Mouse (Mus musculus): Measurements from ENCODE around the gene Bcl2l12. TPM values are rescaled to one million over a fixed set of nuclear protein-coding genes. Genes with fewer than 3 reads are reported as not detected.

Bcl2l12 gene
- polyA plus RNA-seq, 1 experiment from 2014 or later = 62.2 TPM

GRCm38 (mm10) chr7:44986192-44986878 is 12.2 kb downstream of the Bcl2l12 start, which contains the start of gene Prmt1:
Gene Prmt1 (minus strand): TSS chr7:44986568.
- peaks cover 22% of the 10 kb centered on the region for H3K4me1 ChIP-seq (ENCODE audit: control insufficient read depth, insufficient read depth, low read length)
- no peaks in the 10 kb centered on the region for H3K27me3 ChIP-seq (ENCODE audit: control insufficient read depth, insufficient read depth, low read length)
- peak within 1 kb of the TSS; percentile 65 for H3K4me2 ChIP-seq
- DNase-seq (ENCODE audit: low spot score, missing footprints) (peak; percentile 100), ATAC-seq (ENCODE audit: low FRiP score) (peak; percentile 95)
- H3K36me3 ChIP-seq (ENCODE audit: control insufficient read depth, insufficient read depth, low read length) = peaks cover 9% of the 10 kb centered on the region
- no peaks in the 10 kb centered on the region for H3K9me3 ChIP-seq (ENCODE audit: control insufficient read depth, low read length)
- peak within 1 kb of the TSS; percentile 97 for H3K4me3 ChIP-seq (ENCODE audit: low read depth, low read length)
- H3K27ac ChIP-seq (ENCODE audit: low read depth, low read length) = peak within 1 kb of the TSS; percentile 88
- under 1% methylated on average over 41 of the region's 42 CpGs for WGBS
- H3K9ac ChIP-seq (ENCODE audit: low read length) = peak within 1 kb of the TSS; percentile 99

GRCm38 (mm10) chr7:44985595-44986191 is 12.8 kb downstream of the Bcl2l12 start:
- DNase-seq (ENCODE audit: low spot score, missing footprints) (peak; percentile 96), ATAC-seq (ENCODE audit: low FRiP score) (peak; percentile 31)
- Histone ChIP-seq H3K36me3 (ENCODE audit: control insufficient read depth, insufficient read depth, low read length) (peaks cover 16% of the 10 kb centered on the region), H3K27ac (ENCODE audit: low read depth, low read length) (peak overlapping the region; percentile 88), H3K4me3 (ENCODE audit: low read depth, low read length) (peak overlapping the region; percentile 97), H3K27me3 (ENCODE audit: control insufficient read depth, insufficient read depth, low read length) (no peaks in the 10 kb centered on the region), H3K4me1 (ENCODE audit: control insufficient read depth, insufficient read depth, low read length) (peaks cover 22% of the 10 kb centered on the region), H3K9ac (ENCODE audit: low read length) (peak overlapping the region; percentile 99), H3K9me3 (ENCODE audit: control insufficient read depth, low read length) (no peaks in the 10 kb centered on the region), H3K4me2 (peak overlapping the region; percentile 65)
- WGBS = under 1% methylated on average over 44 of the region's 45 CpGs

GRCm38 (mm10) chr7:44984833-44985164 is 13.7 kb downstream of the Bcl2l12 start:
- Histone ChIP-seq H3K9me3 (ENCODE audit: control insufficient read depth, low read length) (no peaks in the 10 kb centered on the region), H3K27me3 (ENCODE audit: control insufficient read depth, insufficient read depth, low read length) (no peaks in the 10 kb centered on the region), H3K36me3 (ENCODE audit: control insufficient read depth, insufficient read depth, low read length) (peaks cover 24% of the 10 kb centered on the region), H3K4me3 (ENCODE audit: low read depth, low read length) (peak overlapping the region; percentile 97), H3K27ac (ENCODE audit: low read depth, low read length) (no peak overlapping the region), H3K4me2 (peak overlapping the region; percentile 65), H3K4me1 (ENCODE audit: control insufficient read depth, insufficient read depth, low read length) (peaks cover 22% of the 10 kb centered on the region), H3K9ac (ENCODE audit: low read length) (no peak overlapping the region)
- 53% methylated on average over 3 of the region's 3 CpGs for WGBS
- no peak for ATAC-seq (ENCODE audit: low FRiP score)
- DNase-seq (ENCODE audit: low spot score, missing footprints) = no peak

GRCm38 (mm10) chr7:44983944-44984832 is 14.3 kb downstream of the Bcl2l12 start:
- no peak overlapping the region for H3K27ac ChIP-seq (ENCODE audit: low read depth, low read length)
- peak overlapping the region; percentile 97 for H3K4me3 ChIP-seq (ENCODE audit: low read depth, low read length)
- H3K27me3 ChIP-seq (ENCODE audit: control insufficient read depth, insufficient read depth, low read length) = no peaks in the 10 kb centered on the region
- no peak for ATAC-seq (ENCODE audit: low FRiP score)
- H3K4me1 ChIP-seq (ENCODE audit: control insufficient read depth, insufficient read depth, low read length) = peaks cover 21% of the 10 kb centered on the region
- WGBS = 67% methylated on average over 7 of the region's 7 CpGs
- H3K36me3 ChIP-seq (ENCODE audit: control insufficient read depth, insufficient read depth, low read length) = peaks cover 28% of the 10 kb centered on the region
- peak overlapping the region; percentile 65 for H3K4me2 ChIP-seq
- peak overlapping the region; percentile 20 for H3K9ac ChIP-seq (ENCODE audit: low read length)
- H3K9me3 ChIP-seq (ENCODE audit: control insufficient read depth, low read length) = no peaks in the 10 kb centered on the region
- no peak for DNase-seq (ENCODE audit: low spot score, missing footprints)

GRCm38 (mm10) chr7:44983085-44983484 is 15.4 kb downstream of the Bcl2l12 start:
- no peak for ATAC-seq (ENCODE audit: low FRiP score)
- H3K4me1 ChIP-seq (ENCODE audit: control insufficient read depth, insufficient read depth, low read length) = peaks cover 12% of the 10 kb centered on the region
- no peak overlapping the region for H3K27ac ChIP-seq (ENCODE audit: low read depth, low read length)
- no peaks in the 10 kb centered on the region for H3K9me3 ChIP-seq (ENCODE audit: control insufficient read depth, low read length)
- H3K4me2 ChIP-seq = no peak overlapping the region
- no peaks in the 10 kb centered on the region for H3K27me3 ChIP-seq (ENCODE audit: control insufficient read depth, insufficient read depth, low read length)
- H3K36me3 ChIP-seq (ENCODE audit: control insufficient read depth, insufficient read depth, low read length) = peaks cover 39% of the 10 kb centered on the region
- H3K9ac ChIP-seq (ENCODE audit: low read length) = no peak overlapping the region
- no peak overlapping the region for H3K4me3 ChIP-seq (ENCODE audit: low read depth, low read length)
- DNase-seq (ENCODE audit: low spot score, missing footprints) = peak; percentile 99
- 41% methylated on average over 6 of the region's 6 CpGs for WGBS

GRCm38 (mm10) chr7:44981539-44981938 is 17.0 kb downstream of the Bcl2l12 start:
- no peak overlapping the region for H3K9ac ChIP-seq (ENCODE audit: low read length)
- no peaks in the 10 kb centered on the region for H3K9me3 ChIP-seq (ENCODE audit: control insufficient read depth, low read length)
- peaks cover 10% of the 10 kb centered on the region for H3K4me1 ChIP-seq (ENCODE audit: control insufficient read depth, insufficient read depth, low read length)
- H3K27me3 ChIP-seq (ENCODE audit: control insufficient read depth, insufficient read depth, low read length) = no peaks in the 10 kb centered on the region
- H3K4me3 ChIP-seq (ENCODE audit: low read depth, low read length) = no peak overlapping the region
- WGBS = 96% methylated on average over 8 of the region's 8 CpGs
- no peak overlapping the region for H3K27ac ChIP-seq (ENCODE audit: low read depth, low read length)
- H3K4me2 ChIP-seq = no peak overlapping the region
- H3K36me3 ChIP-seq (ENCODE audit: control insufficient read depth, insufficient read depth, low read length) = peaks cover 54% of the 10 kb centered on the region
- no peak for DNase-seq (ENCODE audit: low spot score, missing footprints)
- no peak for ATAC-seq (ENCODE audit: low FRiP score)

GRCm38 (mm10) chr7:44978300-44978699 is 20.2 kb downstream of the Bcl2l12 start:
- DNase-seq (ENCODE audit: low spot score, missing footprints) (no peak), ATAC-seq (ENCODE audit: low FRiP score) (no peak)
- Histone ChIP-seq H3K27me3 (ENCODE audit: control insufficient read depth, insufficient read depth, low read length) (no peaks in the 10 kb centered on the region), H3K4me1 (ENCODE audit: control insufficient read depth, insufficient read depth, low read length) (peaks cover 12% of the 10 kb centered on the region), H3K9ac (ENCODE audit: low read length) (no peak overlapping the region), H3K27ac (ENCODE audit: low read depth, low read length) (no peak overlapping the region), H3K4me2 (no peak overlapping the region), H3K36me3 (ENCODE audit: control insufficient read depth, insufficient read depth, low read length) (peaks cover 63% of the 10 kb centered on the region), H3K4me3 (ENCODE audit: low read depth, low read length) (no peak overlapping the region), H3K9me3 (ENCODE audit: control insufficient read depth, low read length) (no peaks in the 10 kb centered on the region)
- 87% methylated on average over 3 of the region's 3 CpGs for WGBS

DNA sequence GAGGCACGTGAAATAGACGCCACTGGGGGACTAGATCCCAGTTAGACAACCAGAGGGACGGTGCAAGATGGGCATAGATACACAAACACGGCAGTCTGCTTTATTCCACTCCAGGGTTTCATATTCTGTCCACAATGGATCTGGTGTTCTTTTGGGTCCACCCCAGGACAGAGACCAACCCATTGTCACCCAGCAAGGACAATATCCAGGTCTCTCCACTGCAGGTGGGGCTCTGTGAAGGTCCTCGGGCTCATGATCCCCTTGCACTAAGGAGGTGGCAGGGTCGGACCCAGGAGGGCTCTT is 23.4 kb downstream of the Bcl2l12 start:
- Histone ChIP-seq H3K4me1 (ENCODE audit: control insufficient read depth, insufficient read depth, low read length) (peaks cover 23% of the 10 kb centered on the region), H3K4me3 (ENCODE audit: low read depth, low read length) (peak overlapping the region; percentile 47; the same call in 1 of the 2 replicates), H3K9ac (ENCODE audit: low read length) (no peak overlapping the region), H3K27ac (ENCODE audit: low read depth, low read length) (peak overlapping the region; percentile 17), H3K4me2 (peak overlapping the region; percentile 81), H3K9me3 (ENCODE audit: control insufficient read depth, low read length) (no peaks in the 10 kb centered on the region), H3K36me3 (ENCODE audit: control insufficient read depth, insufficient read depth, low read length) (peaks cover 42% of the 10 kb centered on the region), H3K27me3 (ENCODE audit: control insufficient read depth, insufficient read depth, low read length) (no peaks in the 10 kb centered on the region)
- 26% methylated on average over 6 of the region's 6 CpGs for WGBS
- ATAC-seq (ENCODE audit: low FRiP score) = no peak
- no peak for DNase-seq (ENCODE audit: low spot score, missing footprints)

Data from midbrain, embryonic 11.5 days (tissue).